Mouse (Mus musculus) testis, adult 2 months (tissue): ENCODE data around the gene Itgb2l. TPM values are rescaled to one million over a fixed set of nuclear protein-coding genes. Genes with fewer than 3 reads are reported as not detected.

Experiments
- H3K27ac ChIP-seq: fragments of 200-500 bp; 2 replicates; pipeline ENCODE4 v1.5.1; 2012; ENCODE audit warnings: low read depth, low read length; ENCODE audit not compliant: control insufficient read depth, insufficient read depth
- H3K27me3 ChIP-seq: fragments of 200-500 bp; 2 replicates; pipeline ENCODE4 v1.6.1; 2012; ENCODE audit warnings: mild to moderate bottlenecking, low read length, moderate library complexity; ENCODE audit not compliant: control insufficient read depth, insufficient read depth
- H3K36me3 ChIP-seq: fragments of 200-500 bp; 2 replicates; pipeline ENCODE4 v1.6.1; 2012; ENCODE audit warnings: mild to moderate bottlenecking, low read length; ENCODE audit not compliant: control insufficient read depth, insufficient read depth
- H3K4me1 ChIP-seq: fragments of 200-500 bp; 2 replicates; pipeline ENCODE4 v1.6.1; 2012; ENCODE audit warnings: low read length; ENCODE audit not compliant: control insufficient read depth, insufficient read depth
- H3K4me3 ChIP-seq: fragments of 200-500 bp; 2 replicates; pipeline ENCODE4 v1.5.1; 2012; ENCODE audit warnings: low read depth, mild to moderate bottlenecking, low read length, moderate library complexity, mixed read lengths; ENCODE audit not compliant: control insufficient read depth
- CTCF ChIP-seq: fragments of 200-500 bp; IDR thresholded peaks from 2 replicates; pipeline ENCODE4 v1.5.1; 2012; ENCODE audit warnings: low read depth, mild to moderate bottlenecking, inconsistent platforms, low read length, moderate library complexity; ENCODE audit not compliant: control insufficient read depth, insufficient read depth, insufficient replicate concordance
- POLR2A ChIP-seq: fragments of 200-500 bp; IDR thresholded peaks from 2 replicates; pipeline ENCODE4 v1.6.1; 2012; ENCODE audit warnings: low read depth, mild to moderate bottlenecking, inconsistent platforms, low read length, moderate library complexity; ENCODE audit not compliant: control insufficient read depth
- polyA plus RNA-seq: library from polyadenylated mRNA; depleted of rRNA; stranded (reverse); fragments of >200 nt; gene quantifications from 2 replicates; pipeline ENCODE4 v1.2.3, GENCODE M21; 2012

The Itgb2l gene
- polyA plus RNA-seq, 1 experiment = not detected

DNA sequence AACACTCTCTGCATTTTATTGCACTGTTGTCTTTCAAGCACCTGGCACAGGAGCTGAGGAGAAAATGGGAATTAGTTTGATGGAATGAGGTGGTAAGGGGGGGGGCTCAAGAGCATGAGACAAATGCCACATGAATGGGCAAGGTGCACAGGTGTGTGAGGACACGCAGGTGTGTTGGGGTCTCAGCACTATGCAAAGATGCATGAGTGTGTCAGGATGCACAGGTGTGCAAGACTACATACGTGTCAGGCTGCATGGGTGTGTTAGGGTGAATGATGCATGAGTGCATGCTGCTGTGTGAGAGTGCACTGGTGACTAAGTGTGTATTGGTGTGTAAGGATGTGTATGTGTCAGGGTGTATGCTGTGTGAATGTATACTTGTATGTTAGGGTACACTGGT lies 18.4 kb downstream of the Itgb2l start:
- no peak overlapping the region for H3K4me3 ChIP-seq
- TF ChIP-seq CTCF = no peak
- TF ChIP-seq POLR2A = no peak
- no peaks in the 10 kb centered on the region for H3K27me3 ChIP-seq
- no peaks in the 10 kb centered on the region for H3K4me1 ChIP-seq
- H3K36me3 ChIP-seq = no peaks in the 10 kb centered on the region
- H3K27ac ChIP-seq = no peak overlapping the region

GRCm38 (mm10) chr16:96408064-96408465 lies 35.4 kb downstream of the Itgb2l start:
- Histone ChIP-seq H3K4me1 (no peaks in the 10 kb centered on the region), H3K36me3 (no peaks in the 10 kb centered on the region), H3K27ac (no peak overlapping the region), H3K4me3 (no peak overlapping the region), H3K27me3 (no peaks in the 10 kb centered on the region)
- TF ChIP-seq POLR2A (no peak), CTCF (no peak)

DNA sequence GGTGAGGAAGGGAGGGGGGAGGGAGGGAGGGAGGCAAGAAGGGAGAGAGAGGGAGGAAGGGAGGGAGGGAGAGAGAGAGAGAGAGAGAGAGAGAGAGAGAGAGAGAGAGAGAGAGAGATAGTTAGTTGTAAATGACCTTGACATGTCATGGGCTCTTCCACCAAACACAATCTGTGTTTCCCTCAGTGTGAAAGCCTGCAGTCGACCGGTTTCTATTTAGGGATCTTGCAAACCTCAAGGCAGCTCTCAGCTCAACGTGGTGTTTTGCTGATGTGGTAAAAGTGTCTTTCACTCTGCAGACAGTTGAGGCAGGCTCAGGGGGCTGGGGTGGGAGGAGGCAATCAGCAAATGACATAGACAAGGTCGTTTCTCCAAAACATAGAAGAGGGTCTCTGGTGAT lies 37.1 kb downstream of the Itgb2l start:
- Histone ChIP-seq H3K4me3 (no peak overlapping the region), H3K27ac (no peak overlapping the region), H3K36me3 (no peaks in the 10 kb centered on the region), H3K4me1 (no peaks in the 10 kb centered on the region), H3K27me3 (no peaks in the 10 kb centered on the region)
- TF ChIP-seq CTCF = no peak

GRCm38 (mm10) chr16:96402294-96402693 lies 41.1 kb downstream of the Itgb2l start:
- TF ChIP-seq POLR2A = no peak
- TF ChIP-seq CTCF = no peak
- H3K27me3 ChIP-seq = no peaks in the 10 kb centered on the region
- H3K4me3 ChIP-seq = no peak overlapping the region
- H3K36me3 ChIP-seq = no peaks in the 10 kb centered on the region
- H3K4me1 ChIP-seq = no peaks in the 10 kb centered on the region
- no peak overlapping the region for H3K27ac ChIP-seq

- no peak overlapping the region for H3K27ac ChIP-seq
- no peaks in the 10 kb centered on the region for H3K4me1 ChIP-seq
Observed at GRCm38 (mm10) chr16:96400046-96400445, 43.4 kb downstream of the Itgb2l start.

GRCm38 (mm10) chr16:96398806-96399205 lies 44.6 kb downstream of the Itgb2l start:
- Histone ChIP-seq H3K4me3 (no peak overlapping the region), H3K27ac (no peak overlapping the region), H3K36me3 (no peaks in the 10 kb centered on the region), H3K27me3 (no peaks in the 10 kb centered on the region), H3K4me1 (no peaks in the 10 kb centered on the region)
- TF ChIP-seq POLR2A = no peak
- no peak for TF ChIP-seq CTCF

More at GRCm38 (mm10) chr16:96400046-96400445, 43.4 kb downstream of the Itgb2l start:
- Histone ChIP-seq H3K4me3 (no peak overlapping the region), H3K36me3 (no peaks in the 10 kb centered on the region), H3K27me3 (no peaks in the 10 kb centered on the region)
- TF ChIP-seq CTCF = no peak
- no peak for TF ChIP-seq POLR2A

DNA sequence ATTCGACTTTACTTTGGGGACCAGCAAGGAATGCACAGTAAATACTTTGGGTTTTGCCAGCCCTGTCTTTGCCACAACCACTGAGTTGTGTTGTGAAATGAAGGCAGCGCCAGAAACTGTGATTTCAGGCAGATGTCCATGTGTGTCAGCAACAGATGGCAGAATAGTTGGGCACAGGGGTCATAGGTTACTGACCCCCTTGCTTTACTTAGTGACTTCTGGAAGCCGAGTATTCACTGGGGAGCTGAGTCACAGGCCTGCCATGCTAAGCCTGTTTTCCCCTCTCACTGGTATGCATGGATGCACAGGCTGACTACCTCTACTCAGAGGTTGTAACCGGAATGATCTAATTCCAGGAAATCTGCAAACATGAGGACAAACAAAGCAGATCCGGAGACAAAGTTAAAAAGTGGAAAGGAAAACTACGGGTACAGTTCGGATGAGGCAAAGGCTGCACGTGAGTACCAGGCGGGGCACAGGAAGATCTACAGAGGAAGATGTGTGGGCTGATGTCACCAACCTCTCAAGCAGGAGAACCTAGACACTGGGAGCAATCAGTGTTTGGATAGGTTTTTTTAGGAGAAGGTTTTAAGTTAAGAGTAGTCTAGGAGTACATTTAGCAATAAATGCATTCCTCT lies 47.3 kb downstream of the Itgb2l start:
- no peak overlapping the region for H3K4me3 ChIP-seq
- H3K27ac ChIP-seq = no peak overlapping the region
- H3K36me3 ChIP-seq = no peaks in the 10 kb centered on the region
- H3K4me1 ChIP-seq = no peaks in the 10 kb centered on the region
- TF ChIP-seq CTCF (no peak), POLR2A (no peak)
- H3K27me3 ChIP-seq = no peaks in the 10 kb centered on the region

DNA sequence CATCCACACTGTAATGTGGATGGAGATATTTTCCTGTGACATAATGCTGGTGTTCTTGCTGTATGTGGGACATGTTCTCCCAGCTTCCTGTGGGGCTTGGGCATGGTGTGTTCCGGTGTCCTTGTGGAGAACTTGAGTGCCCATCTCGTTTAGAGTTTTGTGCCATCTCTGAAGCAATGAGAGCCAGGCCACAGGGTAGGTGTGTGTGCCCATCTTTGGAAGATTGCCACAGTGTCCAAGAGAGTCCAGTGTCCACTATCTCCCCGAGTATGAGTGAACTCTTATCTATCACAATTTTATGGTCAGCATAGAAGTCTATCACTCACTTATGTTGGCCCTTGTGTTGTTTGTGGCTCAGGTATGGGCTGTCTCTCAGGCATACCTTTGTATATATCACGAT lies 47.9 kb downstream of the Itgb2l start:
- Histone ChIP-seq H3K27me3 (no peaks in the 10 kb centered on the region), H3K27ac (no peak overlapping the region), H3K4me1 (no peaks in the 10 kb centered on the region), H3K36me3 (no peaks in the 10 kb centered on the region), H3K4me3 (no peak overlapping the region)
- TF ChIP-seq POLR2A (no peak), CTCF (no peak)
